Mouse (Mus musculus): ENCODE results near the gene Creb5. TPM values are rescaled to one million over a fixed set of nuclear protein-coding genes. Genes with fewer than 3 reads are reported as not detected.
A peak's percentile ranks its signal among the peaks of the same experiment; 100 is the strongest.

Gene Creb5
- polyA plus RNA-seq, 1 experiment from 2014 or later, result 10.0 TPM

GRCm38 (mm10) chr6:53649782-53650181 lies 362.7 kb downstream of the Creb5 start:
- Histone ChIP-seq H3K27ac (ENCODE audit: low read length) (no peak overlapping the region), H3K4me2 (ENCODE audit: low read depth, low read length) (no peak overlapping the region), H3K9me3 (replicated peaks; ENCODE audit: control insufficient read depth, low read length) (no peaks in the 10 kb centered on the region), H3K4me3 (replicated peaks; ENCODE audit: low read length) (no peak overlapping the region), H3K9ac (ENCODE audit: low read length) (no peak overlapping the region), H3K27me3 (ENCODE audit: control insufficient read depth, insufficient read depth, low read length) (no peaks in the 10 kb centered on the region), H3K4me1 (ENCODE audit: control insufficient read depth, insufficient read depth, low read length) (peaks cover 10% of the 10 kb centered on the region), H3K36me3 (ENCODE audit: control insufficient read depth, insufficient read depth, low read length) (no peaks in the 10 kb centered on the region)
- ATAC-seq (ENCODE audit: insufficient read depth, low FRiP score), result no peak
- 84% methylated on average over 1 of the region's 1 CpGs for WGBS

DNA sequence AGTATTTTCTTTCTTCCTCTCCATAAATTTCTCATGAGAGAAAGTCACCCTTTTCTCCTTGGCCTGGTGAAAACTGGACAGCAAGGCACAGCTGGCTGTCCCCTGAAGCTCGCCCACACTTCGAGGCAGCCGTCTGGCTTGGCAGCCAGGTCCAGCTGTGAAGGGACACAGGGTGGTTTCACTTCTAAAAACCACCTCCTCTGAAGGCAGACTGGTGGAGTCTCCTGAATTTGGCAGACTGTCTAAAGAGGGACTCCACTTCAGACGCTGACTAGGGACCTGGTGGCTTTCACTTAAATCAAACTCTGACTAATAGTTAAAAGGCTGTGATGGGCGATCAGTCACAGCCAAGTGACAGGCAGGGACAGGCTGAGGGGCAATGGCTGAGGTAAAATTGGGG lies 365.6 kb downstream of the Creb5 start:
- Histone ChIP-seq H3K36me3 (ENCODE audit: control insufficient read depth, insufficient read depth, low read length) (no peaks in the 10 kb centered on the region), H3K4me3 (replicated peaks; ENCODE audit: low read length) (no peak overlapping the region), H3K9me3 (replicated peaks; ENCODE audit: control insufficient read depth, low read length) (no peaks in the 10 kb centered on the region), H3K27me3 (ENCODE audit: control insufficient read depth, insufficient read depth, low read length) (no peaks in the 10 kb centered on the region), H3K4me2 (ENCODE audit: low read depth, low read length) (no peak overlapping the region), H3K27ac (ENCODE audit: low read length) (no peak overlapping the region), H3K9ac (ENCODE audit: low read length) (no peak overlapping the region), H3K4me1 (ENCODE audit: control insufficient read depth, insufficient read depth, low read length) (peaks cover 13% of the 10 kb centered on the region)
- no peak for ATAC-seq (ENCODE audit: insufficient read depth, low FRiP score)
- WGBS, result 64% methylated on average over 5 of the region's 5 CpGs

- H3K9ac ChIP-seq (ENCODE audit: low read length), result no peak overlapping the region
- H3K4me3 ChIP-seq (replicated peaks; ENCODE audit: low read length), result no peak overlapping the region
- H3K36me3 ChIP-seq (ENCODE audit: control insufficient read depth, insufficient read depth, low read length), result no peaks in the 10 kb centered on the region
- H3K27me3 ChIP-seq (ENCODE audit: control insufficient read depth, insufficient read depth, low read length), result no peaks in the 10 kb centered on the region
- ATAC-seq (ENCODE audit: insufficient read depth, low FRiP score), result no peak
- no peak overlapping the region for H3K4me2 ChIP-seq (ENCODE audit: low read depth, low read length)
- peaks cover 13% of the 10 kb centered on the region for H3K4me1 ChIP-seq (ENCODE audit: control insufficient read depth, insufficient read depth, low read length)
- no peaks in the 10 kb centered on the region for H3K9me3 ChIP-seq (replicated peaks; ENCODE audit: control insufficient read depth, low read length)
- WGBS, result 49% methylated on average over 8 of the region's 8 CpGs
- peak overlapping the region; percentile 36; the same call in 1 of the 2 replicates for H3K27ac ChIP-seq (ENCODE audit: low read length)
Measured at GRCm38 (mm10) chr6:53653706-53654360, 366.8 kb downstream of the Creb5 start.

- ATAC-seq (ENCODE audit: insufficient read depth, low FRiP score), result no peak
- Histone ChIP-seq H3K9ac (ENCODE audit: low read length) (no peak overlapping the region), H3K36me3 (ENCODE audit: control insufficient read depth, insufficient read depth, low read length) (no peaks in the 10 kb centered on the region), H3K4me1 (ENCODE audit: control insufficient read depth, insufficient read depth, low read length) (peaks cover 13% of the 10 kb centered on the region), H3K4me2 (ENCODE audit: low read depth, low read length) (no peak overlapping the region), H3K4me3 (replicated peaks; ENCODE audit: low read length) (no peak overlapping the region), H3K27ac (ENCODE audit: low read length) (peak overlapping the region; percentile 36; the same call in 1 of the 2 replicates), H3K9me3 (replicated peaks; ENCODE audit: control insufficient read depth, low read length) (no peaks in the 10 kb centered on the region), H3K27me3 (ENCODE audit: control insufficient read depth, insufficient read depth, low read length) (no peaks in the 10 kb centered on the region)
- 40% methylated on average over 12 of the region's 12 CpGs for WGBS
Measured at GRCm38 (mm10) chr6:53654361-53654824, 367.3 kb downstream of the Creb5 start.

DNA sequence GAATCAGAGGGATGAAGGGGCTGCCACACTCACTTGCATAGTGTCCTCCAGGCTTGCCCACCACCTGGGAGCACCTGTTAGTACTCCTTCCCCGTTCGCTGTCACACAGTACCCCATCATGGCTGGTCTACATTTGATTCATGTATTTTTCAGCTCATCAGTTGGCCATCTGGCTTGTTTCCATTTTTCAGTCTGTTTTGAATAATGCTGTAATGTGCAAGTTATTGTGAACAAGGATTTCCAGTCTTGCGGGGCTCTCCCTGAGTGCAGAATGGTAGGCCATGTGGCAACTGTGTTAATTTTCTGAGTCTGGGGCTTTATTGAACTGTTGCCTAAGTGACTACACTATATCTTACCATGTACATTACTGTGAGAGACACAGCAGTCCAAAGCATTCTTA lies 369.4 kb downstream of the Creb5 start:
- no peak overlapping the region for H3K27ac ChIP-seq (ENCODE audit: low read length)
- no peak for ATAC-seq (ENCODE audit: insufficient read depth, low FRiP score)
- no peaks in the 10 kb centered on the region for H3K9me3 ChIP-seq (replicated peaks; ENCODE audit: control insufficient read depth, low read length)
- no peak overlapping the region for H3K9ac ChIP-seq (ENCODE audit: low read length)
- no peak overlapping the region for H3K4me3 ChIP-seq (replicated peaks; ENCODE audit: low read length)
- 67% methylated on average over 3 of the region's 3 CpGs for WGBS
- H3K36me3 ChIP-seq (ENCODE audit: control insufficient read depth, insufficient read depth, low read length), result no peaks in the 10 kb centered on the region
- H3K27me3 ChIP-seq (ENCODE audit: control insufficient read depth, insufficient read depth, low read length), result no peaks in the 10 kb centered on the region
- H3K4me1 ChIP-seq (ENCODE audit: control insufficient read depth, insufficient read depth, low read length), result peaks cover 13% of the 10 kb centered on the region
- H3K4me2 ChIP-seq (ENCODE audit: low read depth, low read length), result no peak overlapping the region

- Histone ChIP-seq H3K27ac (ENCODE audit: low read length) (no peak overlapping the region), H3K4me2 (ENCODE audit: low read depth, low read length) (no peak overlapping the region), H3K4me3 (replicated peaks; ENCODE audit: low read length) (no peak overlapping the region), H3K9me3 (replicated peaks; ENCODE audit: control insufficient read depth, low read length) (no peaks in the 10 kb centered on the region), H3K4me1 (ENCODE audit: control insufficient read depth, insufficient read depth, low read length) (peaks cover 13% of the 10 kb centered on the region), H3K36me3 (ENCODE audit: control insufficient read depth, insufficient read depth, low read length) (no peaks in the 10 kb centered on the region), H3K9ac (ENCODE audit: low read length) (no peak overlapping the region), H3K27me3 (ENCODE audit: control insufficient read depth, insufficient read depth, low read length) (no peaks in the 10 kb centered on the region)
- WGBS, result 50% methylated on average over 4 of the region's 4 CpGs
- no peak for ATAC-seq (ENCODE audit: insufficient read depth, low FRiP score)
Measured at GRCm38 (mm10) chr6:53657483-53657882, 370.4 kb downstream of the Creb5 start.

DNA sequence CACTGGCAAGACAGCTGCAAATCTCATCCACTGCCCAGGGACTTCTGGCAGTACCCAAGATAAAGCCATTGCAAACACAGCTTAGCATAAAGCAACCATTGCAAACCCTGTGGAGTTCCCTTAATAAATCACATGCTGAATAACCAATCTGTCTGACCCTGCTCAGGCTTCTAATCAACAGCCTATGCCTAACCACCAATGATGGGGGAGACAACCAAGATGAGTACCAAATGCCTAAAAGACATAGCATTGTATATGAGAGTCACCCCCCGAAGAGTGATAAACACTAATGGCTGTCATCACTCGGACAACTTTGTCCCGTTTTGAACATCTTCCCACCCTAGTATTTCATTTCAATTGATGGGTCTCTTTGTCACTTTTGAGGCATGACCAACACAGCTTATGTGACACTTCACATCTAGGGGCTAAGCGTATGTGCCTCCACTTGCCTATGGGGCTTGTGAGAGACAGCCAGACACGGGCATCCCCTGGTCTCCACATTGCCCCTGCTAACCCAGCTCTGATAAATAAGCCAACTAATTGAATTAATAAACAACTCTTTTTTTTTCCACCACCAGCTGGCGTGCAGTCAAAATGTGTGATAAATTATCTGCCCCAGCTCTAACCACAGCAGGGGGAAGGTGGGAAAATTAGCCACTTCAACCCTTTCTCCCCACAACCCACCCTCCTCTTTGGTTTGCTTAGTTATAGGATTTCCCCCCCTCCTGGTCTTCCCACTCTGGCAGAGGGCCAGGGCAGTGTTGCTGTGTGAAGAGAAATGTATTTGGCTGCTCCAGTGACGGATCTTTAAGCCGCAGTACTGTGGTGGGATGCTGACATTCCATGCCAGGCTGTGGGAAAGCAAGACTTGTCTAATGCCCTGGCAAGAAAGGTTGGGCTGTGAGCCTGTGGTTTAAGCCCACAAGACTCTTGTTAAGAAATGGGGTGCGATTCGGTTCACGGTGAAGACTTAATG lies 376.1 kb downstream of the Creb5 start:
- H3K4me2 ChIP-seq (ENCODE audit: low read depth, low read length), result no peak overlapping the region
- no peaks in the 10 kb centered on the region for H3K36me3 ChIP-seq (ENCODE audit: control insufficient read depth, insufficient read depth, low read length)
- no peaks in the 10 kb centered on the region for H3K27me3 ChIP-seq (ENCODE audit: control insufficient read depth, insufficient read depth, low read length)
- H3K27ac ChIP-seq (ENCODE audit: low read length), result no peak overlapping the region
- 51% methylated on average over 11 of the region's 11 CpGs for WGBS
- peaks cover 10% of the 10 kb centered on the region; the same call in 1 of the 2 replicates for H3K4me1 ChIP-seq (ENCODE audit: control insufficient read depth, insufficient read depth, low read length)
- no peaks in the 10 kb centered on the region for H3K9me3 ChIP-seq (replicated peaks; ENCODE audit: control insufficient read depth, low read length)
- H3K9ac ChIP-seq (ENCODE audit: low read length), result no peak overlapping the region
- no peak overlapping the region for H3K4me3 ChIP-seq (replicated peaks; ENCODE audit: low read length)
- ATAC-seq (ENCODE audit: insufficient read depth, low FRiP score), result no peak

- Histone ChIP-seq H3K27ac (ENCODE audit: low read length) (no peak overlapping the region), H3K4me1 (ENCODE audit: control insufficient read depth, insufficient read depth, low read length) (peaks cover 10% of the 10 kb centered on the region; the same call in 1 of the 2 replicates), H3K4me2 (ENCODE audit: low read depth, low read length) (no peak overlapping the region), H3K36me3 (ENCODE audit: control insufficient read depth, insufficient read depth, low read length) (no peaks in the 10 kb centered on the region), H3K9me3 (replicated peaks; ENCODE audit: control insufficient read depth, low read length) (no peaks in the 10 kb centered on the region), H3K9ac (ENCODE audit: low read length) (no peak overlapping the region), H3K27me3 (ENCODE audit: control insufficient read depth, insufficient read depth, low read length) (no peaks in the 10 kb centered on the region), H3K4me3 (replicated peaks; ENCODE audit: low read length) (no peak overlapping the region)
- no peak for ATAC-seq (ENCODE audit: insufficient read depth, low FRiP score)
- WGBS, result 37% methylated on average over 1 of the region's 1 CpGs
Measured at GRCm38 (mm10) chr6:53664759-53665158, 377.7 kb downstream of the Creb5 start.

DNA sequence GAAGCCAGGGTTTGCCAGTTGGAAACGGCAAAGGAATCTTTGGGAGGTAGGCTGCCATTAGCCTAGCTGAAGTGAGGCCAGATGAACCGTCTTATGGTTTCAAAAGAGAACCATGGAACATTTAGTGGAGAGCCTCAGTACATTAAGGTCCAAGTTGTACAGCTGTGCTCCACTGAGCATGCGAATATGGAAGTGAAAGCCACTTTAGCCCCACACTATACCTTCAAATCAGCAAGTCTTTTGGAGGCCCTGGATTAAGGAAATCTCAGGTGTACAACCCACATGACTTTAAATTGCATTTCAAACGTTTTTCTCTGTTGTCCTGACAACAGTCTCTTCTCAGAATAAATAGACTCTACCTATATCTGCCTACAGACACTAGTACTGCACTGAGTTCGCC lies 379.4 kb downstream of the Creb5 start:
- ATAC-seq (ENCODE audit: insufficient read depth, low FRiP score), result no peak
- 69% methylated on average over 5 of the region's 5 CpGs for WGBS

More for the DNA sequence above, 379.4 kb downstream of the Creb5 start:
- no peak overlapping the region for H3K4me3 ChIP-seq (replicated peaks; ENCODE audit: low read length)
- H3K27me3 ChIP-seq (ENCODE audit: control insufficient read depth, insufficient read depth, low read length), result no peaks in the 10 kb centered on the region
- no peaks in the 10 kb centered on the region for H3K9me3 ChIP-seq (replicated peaks; ENCODE audit: control insufficient read depth, low read length)
- H3K36me3 ChIP-seq (ENCODE audit: control insufficient read depth, insufficient read depth, low read length), result no peaks in the 10 kb centered on the region
- no peak overlapping the region for H3K27ac ChIP-seq (ENCODE audit: low read length)
- H3K4me1 ChIP-seq (ENCODE audit: control insufficient read depth, insufficient read depth, low read length), result peaks cover 10% of the 10 kb centered on the region; the same call in 1 of the 2 replicates
- H3K9ac ChIP-seq (ENCODE audit: low read length), result no peak overlapping the region
- no peak overlapping the region for H3K4me2 ChIP-seq (ENCODE audit: low read depth, low read length)
